9 mouse cellular contexts compared by ENCODE assay signal in the genomic region with DNA sequence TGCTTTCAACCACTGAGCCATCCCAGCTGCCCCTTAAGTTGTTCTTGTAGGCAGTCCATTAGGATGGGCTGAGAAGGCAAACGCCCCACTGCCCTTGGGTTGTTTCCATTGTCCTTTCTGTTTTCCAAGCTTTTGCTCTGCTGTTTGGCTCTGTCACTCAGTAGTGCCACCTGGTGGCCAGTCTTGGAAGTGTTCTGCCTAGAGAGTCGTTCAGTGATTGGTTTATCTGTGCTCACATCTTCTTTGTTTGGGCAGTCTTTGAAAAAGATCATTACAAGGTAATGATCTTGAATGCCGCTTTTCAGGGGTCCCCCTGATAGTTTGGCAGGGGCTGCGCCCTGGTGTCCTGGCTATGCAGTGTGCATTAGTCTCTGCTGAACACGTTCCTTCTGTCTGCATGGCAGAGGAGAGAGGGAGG. TPM values are rescaled to one million over a fixed set of nuclear protein-coding genes. Genes with fewer than 3 reads are reported as not detected.
A peak's percentile ranks its signal among the peaks of the same experiment; 100 is the strongest.
DNase-seq lines count a peak whose midpoint lies in the region; ATAC-seq lines count a peak whose summit lies in the region.
"Had no signal": no experiment of that assay in that cellular context is flagged by ENCODE, and none has a peak within 500 bp of the region (broad histone marks: within the 10 kb centered on the region; RNA-seq: fewer than 3 reads in every experiment).

No protein-coding gene starts in this region.

- H3K9me3 ChIP-seq in kidney, embryonic 15.5 days (replicated peaks) = no peaks in the 10 kb centered on the region
- H3K9me3 ChIP-seq in forebrain, embryonic 14.5 days (replicated peaks; ENCODE audit: control insufficient read depth, low read length) = no peaks in the 10 kb centered on the region
- H3K9me3 ChIP-seq in hindbrain, embryonic 14.5 days (ENCODE audit: control insufficient read depth, low read length) = no peaks in the 10 kb centered on the region

- H3K9ac ChIP-seq in kidney, embryonic 15.5 days = no peak overlapping the region
- H3K9ac ChIP-seq in forebrain, embryonic 14.5 days (ENCODE audit: low read length) = no peak overlapping the region
- H3K9ac ChIP-seq in hindbrain, embryonic 14.5 days = no peak overlapping the region

- no peak overlapping the region for H3K4me2 ChIP-seq in kidney, embryonic 15.5 days
- no peak overlapping the region for H3K4me2 ChIP-seq in forebrain, embryonic 14.5 days (ENCODE audit: low read length)
- H3K4me2 ChIP-seq in hindbrain, embryonic 14.5 days (replicated peaks) = no peak overlapping the region

- H3K36me3 ChIP-seq in kidney, embryonic 15.5 days = 0 out of 2 replicates have a peak, but pooled peaks cover 2% of the 10 kb centered on the region
- H3K36me3 ChIP-seq in forebrain, embryonic 14.5 days (ENCODE audit: control insufficient read depth, insufficient read depth, low read length) = no peaks in the 10 kb centered on the region
- H3K36me3 ChIP-seq in hindbrain, embryonic 14.5 days (replicated peaks; ENCODE audit: control insufficient read depth, insufficient read depth) = no peaks in the 10 kb centered on the region

- ATAC-seq in kidney, embryonic 15.5 days (replicated peaks; ENCODE audit: low FRiP score) = no peak
- ATAC-seq in forebrain, embryonic 14.5 days = peak; percentile 40
- ATAC-seq in hindbrain, embryonic 14.5 days (ENCODE audit: low FRiP score) = no peak
- ATAC-seq in monocyte, adult 5-6 weeks (replicated peaks; ENCODE audit: insufficient number of reproducible peaks, low FRiP score, low TSS enrichment, poor library complexity, severe bottlenecking) = peak; percentile 78; the same call in 1 of the 2 replicates

- no peak overlapping the region for H3K27ac ChIP-seq in kidney, embryonic 15.5 days
- H3K27ac ChIP-seq in forebrain, embryonic 14.5 days (ENCODE audit: low read depth, low read length) = no peak overlapping the region
- no peak overlapping the region for H3K27ac ChIP-seq in hindbrain, embryonic 14.5 days

- no peaks in the 10 kb centered on the region for H3K27me3 ChIP-seq in kidney, embryonic 15.5 days
- H3K27me3 ChIP-seq in forebrain, embryonic 14.5 days (replicated peaks; ENCODE audit: control insufficient read depth, insufficient read depth, low read length) = no peaks in the 10 kb centered on the region
- no peaks in the 10 kb centered on the region for H3K27me3 ChIP-seq in hindbrain, embryonic 14.5 days (ENCODE audit: control insufficient read depth, insufficient read depth, low read length)

- WGBS in kidney, embryonic 15.5 days = 28% methylated on average over 5 of the region's 5 CpGs
- WGBS in forebrain, embryonic 14.5 days = 6% methylated on average over 5 of the region's 5 CpGs
- WGBS in hindbrain, embryonic 14.5 days = 11% methylated on average over 5 of the region's 5 CpGs

- H3K4me3 ChIP-seq in kidney, embryonic 15.5 days (replicated peaks) = no peak overlapping the region
- no peak overlapping the region for H3K4me3 ChIP-seq in forebrain, embryonic 14.5 days (ENCODE audit: low read depth, low read length)
- no peak overlapping the region for H3K4me3 ChIP-seq in hindbrain, embryonic 14.5 days (replicated peaks; ENCODE audit: low read length)
- H3K4me3 ChIP-seq: myocyte had no signal

- 0 out of 2 replicates have a peak, but pooled peaks cover 5% of the 10 kb centered on the region for H3K4me1 ChIP-seq in kidney, embryonic 15.5 days
- no peaks in the 10 kb centered on the region for H3K4me1 ChIP-seq in forebrain, embryonic 14.5 days (ENCODE audit: control insufficient read depth, insufficient read depth, low read length)
- H3K4me1 ChIP-seq in hindbrain, embryonic 14.5 days (replicated peaks; ENCODE audit: control insufficient read depth, insufficient read depth, low read length) = no peaks in the 10 kb centered on the region

- peak; percentile 47 for DNase-seq in kidney, adult 11 months
- DNase-seq in c-Kit-negative CD71-positive TER-119-positive erythroid progenitor cells, embryonic 14.5 days (ENCODE audit: low read depth, low spot score) = peak; percentile 56
- peak; percentile 66 for DNase-seq in forebrain, embryonic 14.5 days (ENCODE audit: low spot score)
- peak; percentile 63 for DNase-seq in hindbrain, embryonic 14.5 days (ENCODE audit: low spot score)
- peak; percentile 55 to 76 for DNase-seq in left cerebral cortex, postnatal 14 days (ENCODE audit: low spot score in 2 of 2)
- peak; percentile 72 to 90 for DNase-seq in spleen, postnatal 4 days (ENCODE audit: low spot score in 2 of 2)

- intact Hi-C loops in left cerebral cortex, postnatal 14 days (cut with DNase I) = no loop called here

RNA-seq across cellular contexts. Expression of gene Tfdp2, which starts 28.9 kb away (rescaled TPM):
- 45.4 and 48.9 TPM in 2 replicates for polyA plus RNA-seq in kidney, embryonic 15.5 days (2015; fragmentation: Nextera tagmentation; extraction: Ambion mirVana)
- 35.2 and 37.8 TPM in 2 replicates for polyA plus RNA-seq in forebrain, embryonic 14.5 days (2014; fragmentation: Nextera tagmentation; extraction: Ambion mirVana)
- polyA plus RNA-seq in hindbrain, embryonic 14.5 days (2014; fragmentation: Nextera tagmentation; extraction: Ambion mirVana) = 21.1 and 24.4 TPM in 2 replicates
- total RNA-seq in left cerebral cortex, postnatal 14 days (2021) = 10 to 100 TPM; 23.3 to 25.9 TPM
- 20.5 to 44.9 TPM (median 35.9 TPM) in 3 replicates for total RNA-seq in monocyte, adult 5-6 weeks (2017)

RNA-seq across cellular contexts. Expression of gene Gk5, which starts 48.0 kb away (rescaled TPM):
- 5.5 and 5.7 TPM in 2 replicates for polyA plus RNA-seq in kidney, embryonic 15.5 days (2015; fragmentation: Nextera tagmentation; extraction: Ambion mirVana)
- polyA plus RNA-seq in forebrain, embryonic 14.5 days (2014; fragmentation: Nextera tagmentation; extraction: Ambion mirVana) = 2.0 and 2.2 TPM in 2 replicates
- polyA plus RNA-seq in hindbrain, embryonic 14.5 days (2014; fragmentation: Nextera tagmentation; extraction: Ambion mirVana) = 3.2 and 3.7 TPM in 2 replicates
- 1 to 10 TPM; 4.3 to 5.2 TPM for total RNA-seq in left cerebral cortex, postnatal 14 days (2021)
- total RNA-seq in monocyte, adult 5-6 weeks (2017) = 0.97 to 3.3 TPM (median 2.1 TPM) in 3 replicates

Comparison
In these comparisons a context has a peak if more than half of its experiments do, and no peak if none do; other contexts are left out.
1. ATAC-seq: peak in forebrain, embryonic 14.5 days (single experiment) and monocyte, adult 5-6 weeks (single experiment); none in kidney, embryonic 15.5 days (single experiment) and hindbrain, embryonic 14.5 days (single experiment).
2. Peak in every context shown above with its lines, with median percentiles within 50 percentile points of each other: DNase-seq.